ENCODE assay signal across 13 mouse cellular contexts in genomic region chr5:33222841-33223744, GRCm38 (mm10). TPM values are rescaled to one million over a fixed set of nuclear protein-coding genes. Genes with fewer than 3 reads are reported as not detected.
A peak's percentile ranks its signal among the peaks of the same experiment; 100 is the strongest.
DNase-seq lines count a peak whose midpoint lies in the region; ATAC-seq and TF ChIP-seq lines count a peak whose summit lies in the region.
"Had no signal": no experiment of that assay in that cellular context is flagged by ENCODE, and none has a peak within 500 bp of the region (broad histone marks: within the 10 kb centered on the region; RNA-seq: fewer than 3 reads in every experiment).

No protein-coding gene starts in this region.

- H3K27me3 ChIP-seq in heart, embryonic 13.5 days (replicated peaks): no peaks in the 10 kb centered on the region
- peaks cover 0 to 1% of the 10 kb centered on the region in 2 experiments; a peak in 2 of 4 replicates for H3K27me3 ChIP-seq in MEL (ENCODE audit: control insufficient read depth in 1 of 2, insufficient read depth in 2 of 2, low read length in 2 of 2)
- no peaks in the 10 kb centered on the region for H3K27me3 ChIP-seq in embryonic facial prominence, embryonic 12.5 days
- H3K27me3 ChIP-seq: liver, embryonic 15.5 days had no signal

- intact Hi-C loops in heart, postnatal 10 days (cut with DNase I): no loop called here

- H3K27ac ChIP-seq in heart, embryonic 13.5 days (replicated peaks): peak overlapping the region; percentile 41
- peak overlapping the region; percentile 2 for H3K27ac ChIP-seq in MEL (ENCODE audit: control insufficient read depth, low read depth, low read length)
- H3K27ac ChIP-seq in embryonic facial prominence, embryonic 12.5 days: peak overlapping the region; percentile 69; the same call in 1 of the 2 replicates
- H3K27ac ChIP-seq: left cerebral cortex, adult 2 months; liver, embryonic 15.5 days had no signal

- 49% methylated on average over 9 of the region's 9 CpGs for WGBS in heart, embryonic 13.5 days
- 41% methylated on average over 9 of the region's 9 CpGs for WGBS in embryonic facial prominence, embryonic 12.5 days

- no peaks in the 10 kb centered on the region for H3K36me3 ChIP-seq in heart, embryonic 13.5 days
- peaks cover 0 to 46% of the 10 kb centered on the region in 2 experiments; a peak in 2 of 4 replicates for H3K36me3 ChIP-seq in MEL (ENCODE audit: control insufficient read depth in 1 of 2, insufficient read depth in 2 of 2, low read length in 2 of 2)
- H3K36me3 ChIP-seq in embryonic facial prominence, embryonic 12.5 days: no peaks in the 10 kb centered on the region
- H3K36me3 ChIP-seq: liver, embryonic 15.5 days had no signal

- H3K4me2 ChIP-seq in heart, embryonic 13.5 days: no peak overlapping the region
- H3K4me2 ChIP-seq in embryonic facial prominence, embryonic 12.5 days (replicated peaks): no peak overlapping the region
- H3K4me2 ChIP-seq: liver, embryonic 15.5 days had no signal

- no peak for TF ChIP-seq CTCF in MEL (IDR thresholded peaks at IDR 0.05 in 2 of 3, conservative IDR thresholded peaks at IDR 0.05 in 1 of 3; ENCODE audit: control insufficient read depth in 1 of 3, insufficient read depth in 1 of 3, low read depth in 2 of 3, low read length in 3 of 3, poor library complexity in 1 of 3, severe bottlenecking in 1 of 3)

- H3K9me3 ChIP-seq in heart, embryonic 13.5 days: no peaks in the 10 kb centered on the region
- no peaks in the 10 kb centered on the region for H3K9me3 ChIP-seq in MEL (replicated peaks; ENCODE audit: insufficient read depth, low read length)
- H3K9me3 ChIP-seq in embryonic facial prominence, embryonic 12.5 days: no peaks in the 10 kb centered on the region
- H3K9me3 ChIP-seq: liver, embryonic 15.5 days had no signal

- peak; percentile 47 to 52; a peak in 2 of 4 replicates for TF ChIP-seq EP300 in MEL (IDR thresholded peaks at IDR 0.05; ENCODE audit: low read depth in 1 of 2, low read length in 2 of 2)

- TF ChIP-seq RAD21 in MEL (IDR thresholded peaks at IDR 0.05; ENCODE audit: low read depth, low read length): no peak

- H3K79me2 ChIP-seq in MEL (ENCODE audit: control insufficient read depth, insufficient read depth, low read length, poor library complexity): no peaks in the 10 kb centered on the region

- H3K4me3 ChIP-seq in heart, embryonic 13.5 days: no peak overlapping the region
- no peak overlapping the region for H3K4me3 ChIP-seq in MEL (ENCODE audit: control insufficient read depth in 1 of 2, insufficient read depth in 1 of 2, low read depth in 2 of 2, low read length in 2 of 2)
- H3K4me3 ChIP-seq in embryonic facial prominence, embryonic 12.5 days: no peak overlapping the region
- H3K4me3 ChIP-seq: left cerebral cortex, adult 2 months; liver, embryonic 15.5 days had no signal

- peak overlapping the region; percentile 16; the same call in 1 of the 2 replicates for H3K9ac ChIP-seq in heart, embryonic 13.5 days
- H3K9ac ChIP-seq in MEL (ENCODE audit: control insufficient read depth, low read depth, low read length, poor library complexity, severe bottlenecking): no peak overlapping the region
- no peak overlapping the region for H3K9ac ChIP-seq in embryonic facial prominence, embryonic 12.5 days
- H3K9ac ChIP-seq: liver, embryonic 15.5 days had no signal

- H3K4me1 ChIP-seq in heart, embryonic 13.5 days: peaks cover 77% of the 10 kb centered on the region
- H3K4me1 ChIP-seq in MEL (ENCODE audit: control insufficient read depth in 1 of 2, insufficient read depth in 2 of 2, low read length in 2 of 2): peaks cover 40 to 49% of the 10 kb centered on the region in 2 experiments
- H3K4me1 ChIP-seq in embryonic facial prominence, embryonic 12.5 days: peaks cover 32% of the 10 kb centered on the region

- no peak for TF ChIP-seq POLR2A in MEL (IDR thresholded peaks at IDR 0.05; ENCODE audit: control insufficient read depth in 1 of 2, insufficient read depth in 1 of 2, low read depth in 1 of 2, low read length in 2 of 2, poor library complexity in 1 of 2)

- no peak for DNase-seq in heart, postnatal 10 days
- DNase-seq in MEL (ENCODE audit: low read depth, low spot score): peak; percentile 54
- peak; percentile 53 for DNase-seq in lung, postnatal 25 days (ENCODE audit: low spot score)
- DNase-seq in liver: no peak
- DNase-seq in layer of hippocampus, adult 9-10 months (ENCODE audit: low spot score): no peak
- DNase-seq: cerebellum, adult 9-10 months; heart, postnatal 14 days; kidney, postnatal 10 days had no signal

- ATAC-seq in heart, embryonic 13.5 days (ENCODE audit: extremely low read depth, insufficient number of reproducible peaks, low FRiP score, low TSS enrichment): no peak
- no peak for ATAC-seq in embryonic facial prominence, embryonic 12.5 days (ENCODE audit: insufficient number of reproducible peaks, insufficient read depth, low FRiP score, low TSS enrichment)

TF ChIP-seq in MEL, 35 proteins besides CTCF, POLR2A, EP300 and RAD21:
- no peak for TF ChIP-seq TBP (IDR thresholded peaks at IDR 0.05; ENCODE audit: low read depth, low read length)
- TF ChIP-seq BHLHE40 (IDR thresholded peaks at IDR 0.05; ENCODE audit: borderline replicate concordance, low read depth, low read length): 0 out of 2 replicates have a peak, but pooled peaks have one; percentile 17
- peak; percentile 38; the same call in 1 of the 2 replicates for TF ChIP-seq RCOR1 (IDR thresholded peaks at IDR 0.05; ENCODE audit: low read depth, low read length)
- TF ChIP-seq ZMIZ1 (IDR thresholded peaks at IDR 0.05; ENCODE audit: low read depth, low read length): no peak
- TF ChIP-seq GATA1 (IDR thresholded peaks at IDR 0.05; ENCODE audit: low read depth, low read length): peak; percentile 60

RNA-seq across cellular contexts. Expression of gene Spon2, which starts 4.8 kb away (rescaled TPM):
- 89.8 and 95.2 TPM in 2 replicates for polyA plus RNA-seq in heart, embryonic 13.5 days (2015; fragmentation: Nextera tagmentation; extraction: Ambion mirVana)
- 10 to 100 TPM; 19.0 to 43.7 TPM for total RNA-seq in heart, postnatal 10 days (2021)
- 1.7 and 3.1 TPM in 2 replicates for total RNA-seq in MEL (2012; rRNA removed)
- polyA plus RNA-seq in MEL (2012; ENCODE audit: insufficient read depth in 1 of 2, insufficient read length in 2 of 2, low read depth in 1 of 2, low replicate concordance in 2 of 2, missing spikeins in 1 of 2): 1 to 10 TPM in 1 of 2 experiments, not detected in 1; 2.6 TPM
- polyA plus RNA-seq in embryonic facial prominence, embryonic 12.5 days (2016; fragmentation: Nextera tagmentation; extraction: Ambion mirVana): 5.9 and 6.8 TPM in 2 replicates
- total RNA-seq: neutrophil, adult 5-6 weeks had no signal

RNA-seq across cellular contexts. Expression of gene Ctbp1, which starts 51.7 kb away (rescaled TPM):
- polyA plus RNA-seq in heart, embryonic 13.5 days (2015; fragmentation: Nextera tagmentation; extraction: Ambion mirVana): 206 and 234 TPM in 2 replicates
- 100 to 1,000 TPM; 236 to 245 TPM for total RNA-seq in heart, postnatal 10 days (2021)
- total RNA-seq in MEL (2012; rRNA removed): 413 and 443 TPM in 2 replicates
- 100 to 1,000 TPM; 353 to 595 TPM for polyA plus RNA-seq in MEL (2012; ENCODE audit: insufficient read depth in 1 of 2, insufficient read length in 2 of 2, low read depth in 1 of 2, low replicate concordance in 2 of 2, missing spikeins in 1 of 2)
- 418 and 438 TPM in 2 replicates for polyA plus RNA-seq in embryonic facial prominence, embryonic 12.5 days (2016; fragmentation: Nextera tagmentation; extraction: Ambion mirVana)

Comparison
In these comparisons a context has a peak if more than half of its experiments do, and no peak if none do; other contexts are left out.
1. H3K27ac ChIP-seq: peak in every context shown above with its lines; median percentile 69 in embryonic facial prominence, embryonic 12.5 days; 41 in heart, embryonic 13.5 days; 2 in MEL.
2. DNase-seq: peak in MEL (single experiment) and lung, postnatal 25 days (single experiment); none in heart, postnatal 10 days (0 of 2), liver (single experiment) and layer of hippocampus, adult 9-10 months (single experiment).
3. RNA of gene Spon2, which starts 4.8 kb away (polyA plus RNA-seq): 89.8 to 95.2 TPM in heart, embryonic 13.5 days; 5.9 to 6.8 TPM in embryonic facial prominence, embryonic 12.5 days and 2.6 TPM in MEL; every median in the first group is over 10 times any median in the second.